Mouse (Mus musculus) B cell, adult 67 days (primary cell): ENCODE results near the gene Sprr2a3. TPM values are rescaled to one million over a fixed set of nuclear protein-coding genes. Genes with fewer than 3 reads are reported as not detected.

Experiments used
- total RNA-seq, 2 experiments: library from RNA; stranded (reverse); gene quantifications; 4 replicates each; pipeline ENCODE4 v1.2.4; 2023

Gene Sprr2a3
- total RNA-seq = not detected

DNA sequence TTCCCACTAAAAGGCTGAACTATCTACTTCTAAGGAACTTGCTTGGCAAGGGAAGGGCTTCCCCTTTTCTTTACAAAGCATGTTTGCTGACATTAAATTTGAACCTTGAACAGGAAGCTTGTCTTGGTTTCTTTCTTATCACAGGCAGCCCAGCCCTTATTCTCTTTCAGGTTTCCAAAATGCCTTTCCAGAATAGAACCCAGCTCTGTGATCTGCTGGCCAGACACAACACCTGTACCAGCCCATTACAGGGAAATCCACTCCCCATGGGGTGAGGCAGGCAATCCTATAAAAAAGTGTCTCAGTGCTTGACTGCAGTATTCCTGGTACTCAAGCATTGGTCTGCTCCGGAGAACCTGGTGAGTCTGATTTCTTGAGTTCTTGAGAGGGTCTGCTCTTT, at the start of gene Sprr2a3:
Sprr2a3 (plus strand) TSS at position 317 of the 400 bp plus-strand sequence.

DNA sequence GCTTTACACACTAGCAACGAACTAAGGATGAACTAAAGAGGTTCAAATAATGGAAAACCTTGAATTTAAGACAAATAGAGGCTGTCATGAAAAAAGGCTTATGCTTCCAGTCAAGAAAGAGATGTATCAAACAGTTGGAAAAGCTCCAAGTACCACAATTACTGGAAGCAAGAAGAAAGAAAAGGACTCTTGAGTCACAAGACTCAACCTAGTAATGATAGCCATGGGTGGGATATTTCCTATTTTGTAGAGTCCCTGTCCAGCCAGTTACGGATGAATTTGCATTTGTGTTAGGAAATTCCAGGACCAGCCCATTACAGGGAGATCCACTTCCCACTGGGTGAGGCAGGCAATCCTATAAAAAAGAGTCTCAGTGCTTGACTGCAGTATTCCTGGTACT, 31.1 kb downstream of the Sprr2a3 start, which contains the start of gene Sprr2b:
Sprr2b (plus strand) TSS at position 301 of the 400 bp plus-strand sequence.

DNA sequence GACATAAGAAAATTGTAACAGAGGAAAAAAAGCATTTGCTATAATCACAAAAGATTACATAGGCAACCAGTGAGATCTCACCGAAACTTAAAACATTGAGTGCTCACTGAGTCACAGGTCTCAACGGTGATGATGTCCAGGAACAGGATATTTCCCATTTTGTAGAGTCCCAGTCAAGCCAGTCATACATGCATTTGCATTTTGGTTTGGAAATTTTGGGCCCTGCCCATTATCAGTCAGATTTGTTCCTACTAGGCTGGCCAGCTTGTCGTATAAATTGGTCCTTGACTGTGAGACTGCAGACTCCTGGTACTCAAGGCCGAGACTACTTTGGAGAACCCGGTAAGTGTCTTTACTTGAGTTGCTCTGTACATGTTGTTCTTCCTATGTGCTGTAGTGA, 53.6 kb downstream of the Sprr2a3 start, which contains the start of gene Sprr2d:
Sprr2d (plus strand) TSS at position 301 of the 400 bp plus-strand sequence.

Other genes starting within 250 kb of the Sprr2a3 start
- gene Lor, start 202.3 kb upstream of the Sprr2a3 start, total RNA-seq = not detected
- gene Prr9, start 161.5 kb upstream of the Sprr2a3 start, total RNA-seq = not detected
- gene Lelp1, start 142.7 kb upstream of the Sprr2a3 start, total RNA-seq = not detected
- not detected for gene Sprr2a1, start 69.6 kb upstream of the Sprr2a3 start, total RNA-seq
- gene Sprr2a2, start 69.5 kb upstream of the Sprr2a3 start, total RNA-seq = not detected
- gene Sprr2b, start 31.2 kb downstream of the Sprr2a3 start, total RNA-seq = not detected
- not detected for gene Sprr2d, start 53.7 kb downstream of the Sprr2a3 start, total RNA-seq
- gene Sprr2e, start 66.7 kb downstream of the Sprr2a3 start, total RNA-seq = not detected
- not detected for gene Sprr2f, start 79.8 kb downstream of the Sprr2a3 start, total RNA-seq
- not detected for gene Sprr2h, start 100.3 kb downstream of the Sprr2a3 start, total RNA-seq
- not detected for gene Sprr2i, start 122.6 kb downstream of the Sprr2a3 start, total RNA-seq
- gene Sprr2j-ps, start 132.7 kb downstream of the Sprr2a3 start, total RNA-seq = not detected
- 1 to 10 TPM; 1.6 to 2.5 TPM for gene Gm9774, start 144.0 kb downstream of the Sprr2a3 start, total RNA-seq
- gene Sprr2k, start 147.2 kb downstream of the Sprr2a3 start, total RNA-seq = not detected
- gene Sprr1b, start 153.4 kb downstream of the Sprr2a3 start, total RNA-seq = not detected
- gene Sprr3, start 173.3 kb downstream of the Sprr2a3 start, total RNA-seq = not detected
- not detected for gene Sprr1a, start 200.5 kb downstream of the Sprr2a3 start, total RNA-seq
- not detected for gene Sprr4, start 215.1 kb downstream of the Sprr2a3 start, total RNA-seq
- not detected for gene 2310046K23Rik, start 249.1 kb downstream of the Sprr2a3 start, total RNA-seq